Mouse (Mus musculus): ENCODE data around the gene Lhx1.

The Lhx1 gene

DNA sequence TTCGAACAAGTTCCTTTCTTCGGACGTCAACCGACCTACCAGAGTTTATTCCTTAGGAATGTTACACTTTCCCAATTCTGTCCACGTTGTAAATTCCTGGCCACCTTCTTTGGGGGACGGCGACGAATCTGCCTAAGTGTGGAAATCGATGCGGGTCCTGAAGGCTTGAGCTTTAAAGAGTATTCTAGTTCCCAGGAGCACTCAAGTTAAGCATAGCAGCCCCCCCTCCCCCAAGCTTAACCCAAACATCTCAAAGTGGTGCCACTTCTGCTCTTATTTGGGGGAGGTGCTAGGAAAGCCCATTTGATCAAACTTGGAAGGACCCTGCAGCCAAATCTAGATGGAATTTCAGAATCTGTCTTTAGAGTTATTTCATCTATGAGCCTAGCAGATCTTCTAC is 1.1 kb upstream of the Lhx1 start:
- DNase-seq = no peak

DNA sequence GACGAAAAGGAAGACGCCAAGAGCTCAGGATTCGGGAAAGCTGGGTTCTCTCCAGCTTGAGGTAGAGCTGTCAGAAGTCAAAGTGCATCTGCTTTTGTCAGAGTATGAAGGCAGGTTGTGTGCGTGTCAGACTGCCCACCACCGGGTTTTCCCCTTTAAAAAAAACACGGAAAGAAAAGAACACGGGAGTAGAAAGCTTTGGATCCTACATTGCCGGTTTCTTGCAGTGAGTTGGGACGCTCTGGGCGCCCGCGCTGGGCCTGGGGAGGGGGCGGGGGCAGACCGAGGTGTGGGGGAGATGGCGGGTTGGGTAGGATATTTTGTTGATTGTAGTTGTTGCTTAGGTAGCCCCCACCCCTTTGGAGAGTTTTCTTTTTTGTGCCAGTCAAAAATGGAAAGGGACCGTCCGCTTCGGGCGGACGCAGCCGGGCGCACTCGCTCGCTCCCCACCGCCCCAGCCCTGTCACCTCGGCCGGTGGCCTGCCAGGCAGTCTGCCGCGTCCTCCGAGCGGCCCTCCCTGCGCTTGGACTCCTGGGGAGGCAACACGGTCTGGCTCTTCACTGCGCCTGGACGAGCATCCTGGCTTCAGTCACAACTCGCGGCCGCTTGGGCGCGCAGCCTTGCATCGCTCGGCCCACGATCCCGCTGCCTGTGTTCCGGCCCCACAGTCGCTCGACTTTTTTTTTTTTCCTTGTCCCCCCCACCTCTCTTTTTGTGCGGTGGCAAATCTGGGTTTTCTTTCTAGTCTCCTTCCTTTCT is 644 bp downstream of the Lhx1 start:
- peak; percentile 68 for DNase-seq

DNA sequence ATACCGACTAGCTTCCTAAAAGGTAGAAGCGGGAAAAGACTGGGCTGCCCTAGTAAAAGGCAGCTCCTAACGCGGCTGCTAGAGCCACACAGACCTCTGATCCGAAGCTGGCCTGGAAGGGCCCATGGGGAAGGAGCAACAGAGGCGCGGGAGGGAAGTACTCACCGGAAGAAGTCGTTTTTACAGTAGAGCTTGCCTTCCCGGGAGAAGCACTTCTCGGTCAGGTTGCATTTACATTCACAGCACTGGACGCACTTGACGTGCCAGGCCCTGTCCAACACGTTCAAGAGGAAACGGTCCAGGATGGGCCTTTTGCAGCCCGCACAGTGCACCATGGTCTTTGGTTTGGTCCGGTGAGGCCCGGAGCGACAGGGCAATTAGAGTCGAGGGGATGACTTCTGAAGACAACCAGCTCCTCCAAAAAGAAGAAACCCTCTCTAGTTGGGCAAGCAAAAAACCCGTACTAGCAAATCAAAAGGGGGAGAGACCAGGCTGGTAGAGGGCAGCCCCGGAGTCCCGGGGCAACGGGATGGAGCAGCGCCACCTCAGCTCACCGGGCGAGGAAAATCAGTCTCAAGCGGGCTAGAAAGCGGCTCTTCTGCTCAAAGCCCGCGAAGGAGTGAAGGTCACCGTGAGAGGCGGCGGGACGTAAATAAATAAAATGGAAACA is 1.4 kb downstream of the Lhx1 start:
- peak; percentile 49 for DNase-seq

DNA sequence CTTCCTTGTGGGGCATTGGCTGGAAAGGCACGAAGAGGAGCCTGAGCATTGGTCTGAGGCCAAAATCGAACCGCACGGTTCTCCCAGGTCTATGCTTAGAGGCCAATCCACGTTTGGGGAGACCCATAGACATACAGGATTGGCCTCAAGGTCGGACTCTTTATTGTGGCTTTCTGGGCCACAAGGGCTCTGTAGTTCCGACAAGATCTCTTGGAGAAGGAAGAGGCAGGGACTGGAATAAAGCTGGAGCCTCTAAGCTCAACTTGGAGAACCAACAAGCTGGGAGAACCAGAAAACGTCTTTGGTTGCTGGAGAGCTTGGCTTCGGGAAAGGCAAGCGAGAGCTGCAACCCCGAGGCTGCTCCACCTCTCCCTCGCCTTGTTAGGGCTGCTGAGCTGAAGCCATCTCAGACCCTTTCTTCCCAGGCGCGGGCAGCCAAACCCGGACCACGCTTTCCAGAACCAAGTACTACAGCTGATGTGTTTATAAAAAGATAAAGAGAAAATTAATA is 2.0 kb downstream of the Lhx1 start:
- peak; percentile 60 for DNase-seq

DNA sequence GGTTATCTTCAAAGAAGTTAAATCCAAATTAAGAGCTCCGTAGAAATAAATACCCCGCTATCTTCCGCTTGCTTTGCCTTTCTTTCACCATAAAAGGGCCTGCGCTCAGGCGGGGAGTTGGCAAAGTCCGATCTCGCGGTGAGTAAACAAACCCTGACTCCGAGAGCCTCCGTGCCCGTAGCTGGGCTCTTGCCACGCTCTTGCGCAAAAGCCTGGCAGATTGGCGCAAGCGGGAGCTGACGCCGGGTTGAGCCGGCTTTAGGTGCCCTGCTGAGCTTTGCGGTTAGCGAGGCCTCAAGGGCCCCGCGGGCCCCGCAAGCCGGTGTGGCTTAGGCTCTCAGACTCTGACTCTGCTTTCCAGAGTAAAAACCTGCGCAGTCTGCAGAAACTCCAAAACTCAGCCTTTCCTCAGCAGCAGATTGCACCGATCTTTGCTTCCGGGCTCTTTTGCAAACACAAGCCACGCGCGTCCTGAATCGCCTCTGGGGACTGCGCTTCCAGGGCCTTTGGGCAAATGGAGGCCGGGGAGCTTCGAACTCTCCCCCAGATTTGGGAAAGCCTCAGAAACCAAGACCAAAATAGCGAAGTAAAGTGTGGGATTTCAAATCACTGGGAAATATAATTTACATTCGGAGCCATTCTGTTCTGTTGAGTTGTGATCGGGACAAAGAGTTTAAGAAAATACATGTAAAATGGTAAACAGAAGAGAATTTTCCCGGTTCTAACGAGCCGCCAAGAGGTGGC is 2.6 kb downstream of the Lhx1 start:
- DNase-seq = peak; percentile 87

DNA sequence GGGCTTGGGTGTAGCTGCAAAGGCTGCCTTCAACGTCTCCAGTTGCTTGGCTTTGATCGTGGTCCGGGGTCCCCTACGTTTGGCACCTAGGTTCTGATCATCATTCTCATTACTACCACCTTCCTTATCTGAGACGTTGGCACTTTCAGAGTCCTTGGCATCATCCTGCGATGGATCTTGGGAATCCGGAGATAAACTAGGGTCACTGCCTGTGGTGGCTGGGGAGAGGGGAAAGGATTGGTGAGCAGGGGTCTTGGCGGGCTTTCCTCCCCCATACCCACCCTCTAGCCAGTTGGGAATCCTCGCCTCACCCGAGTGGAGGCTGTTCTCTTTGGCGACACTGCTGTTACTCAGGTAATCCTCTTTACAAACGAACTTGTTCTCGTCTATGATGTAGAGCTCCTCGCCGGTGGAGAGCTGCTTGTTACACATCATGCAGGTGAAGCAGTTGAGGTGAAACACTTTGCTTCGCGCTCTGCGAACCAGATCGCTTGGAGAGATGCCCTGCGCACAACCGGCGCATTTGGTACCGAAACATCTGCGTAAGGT is 3.5 kb downstream of the Lhx1 start:
- peak; percentile 39 for DNase-seq

DNA sequence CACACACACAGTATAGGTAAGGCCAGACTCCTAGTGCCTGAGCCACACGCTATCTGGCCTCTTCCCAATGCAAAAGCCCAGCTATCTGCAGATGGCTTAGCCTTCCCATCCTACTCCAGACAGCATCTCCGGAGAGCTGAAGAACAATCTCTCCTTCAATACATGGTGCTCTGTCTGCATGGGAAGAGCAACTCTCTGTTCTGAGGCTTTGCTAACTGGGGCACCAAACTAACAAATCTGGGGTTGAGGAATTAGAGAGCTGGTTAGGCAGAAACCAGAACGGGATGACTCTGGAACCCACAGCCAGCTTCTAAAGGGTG is 4.3 kb downstream of the Lhx1 start:
- DNase-seq = peak; percentile 27

DNA sequence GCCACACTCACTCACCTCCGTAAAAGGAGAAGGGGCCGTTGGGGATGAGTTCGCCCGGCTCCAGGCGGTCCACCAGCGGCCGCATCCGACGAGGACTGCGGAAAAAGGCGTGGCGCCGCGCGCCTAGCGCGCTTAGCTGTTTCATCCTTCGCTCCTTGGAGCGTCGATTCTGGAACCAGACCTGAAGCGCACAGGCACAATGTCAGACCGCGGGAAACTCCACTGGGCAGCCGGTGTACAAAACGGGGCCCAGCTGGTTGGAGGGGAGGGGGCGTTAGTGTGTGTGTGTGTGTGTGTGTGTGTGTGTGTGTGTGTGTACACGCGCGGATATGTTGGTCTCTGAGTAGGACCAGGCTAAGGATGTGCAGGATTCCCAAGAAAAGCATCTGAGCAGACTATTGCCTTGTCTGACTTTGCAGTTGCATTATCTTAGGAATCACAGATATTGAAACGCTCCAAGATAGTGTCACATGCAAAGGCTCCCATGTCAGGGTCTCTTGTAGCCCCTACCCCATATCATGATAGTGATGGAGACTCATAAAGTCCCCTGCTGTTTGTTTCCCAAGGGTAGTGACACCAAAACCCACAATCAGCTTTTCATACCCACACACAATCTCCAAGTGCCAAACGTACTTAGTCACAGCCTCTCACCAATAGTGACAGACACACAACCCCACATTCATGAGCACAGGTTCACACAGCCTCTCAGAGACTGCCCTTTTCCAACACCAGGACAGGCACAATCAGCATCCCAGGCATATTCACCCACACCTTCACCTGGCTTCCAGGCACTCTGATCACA is 4.9 kb downstream of the Lhx1 start:
- DNase-seq = no peak

DNA sequence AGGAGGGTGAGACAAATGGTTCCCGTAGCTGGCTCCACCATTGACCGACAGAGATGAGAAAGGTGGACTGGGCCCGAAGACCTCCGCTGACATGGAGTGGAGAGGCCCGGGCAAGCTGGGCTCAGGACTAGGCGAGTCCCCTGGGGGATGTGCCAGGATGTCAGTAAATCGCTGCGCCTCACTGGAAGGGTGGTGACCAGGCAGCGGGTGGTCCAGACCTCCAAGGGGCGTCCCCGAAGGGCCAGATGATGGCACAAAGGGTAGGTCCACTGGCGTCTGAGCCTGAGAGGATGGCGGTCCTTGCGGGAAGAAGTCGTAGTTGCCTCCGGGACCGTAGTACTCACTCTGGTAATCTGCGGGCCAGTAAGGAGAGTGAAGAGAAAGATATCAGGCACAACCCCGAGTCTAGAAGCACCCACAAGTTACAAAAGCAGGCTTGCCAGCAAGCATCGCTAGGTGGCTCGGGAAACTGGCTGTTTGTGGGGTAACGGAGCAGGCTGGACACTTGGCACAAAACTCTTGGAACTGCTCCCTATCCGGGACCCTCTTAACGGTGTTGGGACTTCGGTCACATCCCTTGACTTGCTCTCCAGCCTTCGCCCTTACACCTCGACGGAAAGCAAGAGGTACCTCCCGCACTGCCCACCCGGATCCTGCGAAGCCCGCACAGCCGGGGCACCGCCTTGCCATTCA is 5.6 kb downstream of the Lhx1 start:
- DNase-seq = peak; percentile 35

DNA sequence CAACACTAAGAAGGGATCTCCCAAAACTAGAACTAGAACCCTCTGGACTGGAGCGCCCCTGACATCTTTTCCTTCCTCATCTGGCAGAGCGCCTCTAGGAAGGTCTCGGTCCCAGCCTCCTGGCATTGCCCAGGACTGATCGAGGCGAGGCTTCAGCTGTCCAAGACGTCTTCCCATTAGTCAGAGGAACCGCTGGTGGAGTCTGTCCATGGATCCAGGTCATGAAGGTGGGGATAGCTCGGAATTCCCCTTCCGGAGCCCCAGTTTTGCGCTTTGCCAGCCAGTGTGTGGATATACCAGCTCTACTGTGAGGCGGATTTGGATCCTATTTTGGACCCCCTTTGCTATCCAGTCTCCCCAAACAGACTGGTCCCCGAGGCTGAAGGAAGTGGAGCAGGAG is 6.3 kb downstream of the Lhx1 start:
- peak; percentile 20 for DNase-seq

DNA sequence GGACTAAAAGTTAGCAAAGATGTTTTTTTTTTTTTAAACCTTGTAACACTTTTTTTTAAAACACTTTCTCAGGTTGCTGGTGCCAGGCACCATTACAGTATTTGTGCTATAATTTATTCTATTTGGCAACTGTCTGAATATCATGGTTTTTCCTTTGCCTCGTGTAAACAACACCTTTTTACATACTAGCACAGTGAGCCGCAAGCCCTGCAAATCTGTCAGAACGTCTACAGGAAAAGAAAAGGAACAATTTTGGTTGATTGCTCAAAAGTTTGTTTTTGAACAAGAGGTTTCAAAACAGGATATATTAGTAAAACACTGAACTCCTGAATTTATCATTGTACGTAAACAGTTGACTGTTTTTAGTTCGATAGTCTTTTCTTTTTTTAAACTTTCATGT is 7.1 kb downstream of the Lhx1 start:
- no peak for DNase-seq

DNA sequence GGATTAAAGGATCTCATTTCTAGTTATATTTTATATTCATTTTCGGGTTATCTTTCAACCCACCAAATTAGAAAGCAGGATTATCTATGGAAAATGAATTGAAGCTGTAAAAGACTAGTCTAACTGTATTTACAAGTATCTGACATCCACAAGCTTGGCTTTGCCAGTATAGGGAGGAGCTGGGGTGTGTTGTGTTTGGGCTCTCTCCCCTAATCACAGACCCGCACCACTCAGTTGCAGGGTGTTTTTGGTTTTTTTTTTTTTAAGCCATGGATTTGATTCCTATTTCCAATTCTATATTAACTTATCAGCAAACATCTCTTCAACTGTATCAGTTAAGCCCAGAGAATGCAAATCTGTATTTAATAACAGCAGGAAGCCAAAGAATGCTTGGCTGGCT is 7.9 kb downstream of the Lhx1 start:
- no peak for DNase-seq

DNA sequence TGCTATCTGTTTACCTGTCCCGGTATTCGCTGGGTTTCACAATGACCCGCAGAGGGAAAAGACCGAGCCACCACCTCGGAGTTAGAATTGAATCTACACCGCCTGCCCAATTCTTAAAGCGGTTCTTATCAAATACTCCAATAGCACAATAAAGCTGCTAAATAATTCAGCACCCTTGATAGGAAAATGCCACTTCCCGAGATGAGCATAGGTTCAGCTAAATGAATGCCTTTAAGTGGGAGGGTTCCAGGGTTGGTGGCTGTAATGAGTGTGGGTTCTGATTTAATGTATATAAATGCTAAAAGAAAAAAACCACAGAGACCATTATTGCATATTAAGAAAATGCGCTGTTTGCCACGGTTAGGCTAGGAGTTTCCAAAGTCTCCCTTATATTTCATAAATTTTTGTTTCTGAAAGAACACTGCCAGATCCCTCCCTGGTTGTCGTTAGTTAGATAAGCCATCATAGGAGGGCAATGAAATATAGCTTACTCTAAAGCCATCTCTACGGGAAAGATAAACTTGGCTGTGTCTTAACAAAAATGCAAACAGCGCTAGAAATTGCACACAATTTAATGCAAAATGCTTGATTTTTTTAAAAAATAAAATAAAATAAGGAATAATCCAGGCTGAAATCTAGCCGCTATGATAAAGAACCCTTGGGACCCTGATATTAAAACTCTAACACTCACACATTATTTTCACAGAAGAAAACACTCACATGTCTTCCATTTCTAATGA is 8.7 kb downstream of the Lhx1 start:
- DNase-seq = no peak

DNA sequence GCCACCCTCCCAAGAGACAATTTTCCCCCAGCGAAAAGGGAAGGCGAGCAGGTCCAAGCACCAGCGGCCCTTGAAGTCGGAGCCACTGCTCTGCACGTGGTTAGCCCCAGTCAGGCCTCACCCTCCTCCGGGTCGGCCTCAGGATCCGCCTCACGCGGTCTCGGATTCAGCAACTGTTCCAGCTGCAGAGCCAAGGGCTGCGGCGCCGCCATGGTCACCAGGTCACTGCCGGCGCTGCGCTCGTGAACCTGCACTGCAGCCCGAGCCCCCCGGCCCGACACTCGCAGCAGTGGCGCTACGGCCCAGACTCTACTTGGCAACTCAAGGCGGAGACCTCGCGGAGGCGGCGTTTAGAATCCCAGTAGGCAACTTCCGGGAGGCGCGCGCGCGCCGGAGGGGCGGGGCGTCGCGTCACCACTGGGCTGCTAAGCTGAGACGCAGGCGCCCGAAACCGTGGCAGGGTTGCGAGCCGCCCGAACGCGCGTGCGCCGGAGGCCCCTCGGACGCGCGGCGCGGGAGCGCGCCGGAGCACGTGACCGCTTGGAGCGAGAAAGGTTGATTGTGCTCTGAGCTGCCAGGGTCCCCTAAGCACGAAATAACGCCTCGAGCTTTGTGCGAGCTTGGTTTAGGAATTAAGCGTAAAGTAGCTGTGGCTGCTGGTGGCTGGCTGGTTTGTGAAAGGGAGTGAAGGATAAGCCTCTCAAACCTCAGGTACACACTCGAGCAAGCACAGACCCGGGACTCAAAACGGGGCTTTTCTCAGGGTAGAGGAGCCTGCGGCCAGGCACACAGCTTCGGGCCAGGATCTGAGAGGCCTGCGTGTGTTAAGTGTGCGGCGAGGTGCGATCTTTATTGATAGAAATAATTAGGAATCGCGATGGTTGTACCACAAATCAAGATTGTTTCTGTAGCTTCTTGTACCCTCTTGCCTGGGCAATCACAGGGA is 11.9 kb downstream of the Lhx1 start, which contains the start of gene Aatf:
Gene Aatf (minus strand): TSS at position 352 of the 946 bp plus-strand sequence.
- peak; percentile 97 for DNase-seq

DNA sequence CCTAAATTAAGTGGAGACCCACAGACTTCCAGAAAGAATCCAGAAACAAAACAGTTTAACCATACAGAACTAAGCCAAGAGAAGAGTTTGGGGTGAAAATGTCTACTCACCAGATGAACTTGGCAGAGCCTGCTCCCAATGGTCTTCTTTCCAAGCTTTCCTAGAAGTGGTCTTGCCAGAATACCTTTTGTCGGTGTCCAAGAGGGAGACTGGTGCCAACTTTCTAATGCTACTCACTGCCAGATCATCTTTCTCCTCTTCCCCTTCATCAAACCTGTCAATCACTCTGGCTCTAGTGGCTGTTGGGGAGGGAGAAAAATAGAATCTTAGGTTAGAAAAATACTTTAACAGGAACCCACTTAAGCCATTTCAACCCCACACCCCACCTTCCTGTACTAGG is 13.3 kb downstream of the Lhx1 start:
- DNase-seq = no peak

DNA sequence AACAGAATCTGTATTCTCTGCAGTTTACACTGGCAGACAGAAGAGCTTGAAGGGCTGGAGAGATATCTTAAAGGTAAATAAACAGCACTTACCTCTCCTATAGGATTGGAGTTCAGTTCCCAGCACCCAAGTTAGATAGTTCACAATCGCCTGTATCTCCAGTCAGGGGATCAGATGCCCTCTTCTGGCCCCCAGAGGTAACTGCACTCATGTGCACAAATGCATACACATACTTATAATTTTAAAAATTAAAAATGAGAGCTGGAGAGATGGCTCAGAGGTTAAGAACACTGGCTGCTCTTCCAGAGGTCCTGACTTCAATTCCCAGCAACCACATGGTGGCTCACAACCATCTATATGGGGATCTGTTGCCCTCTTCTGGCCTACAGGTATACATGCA is 21.0 kb downstream of the Lhx1 start:
- no peak for DNase-seq

DNA sequence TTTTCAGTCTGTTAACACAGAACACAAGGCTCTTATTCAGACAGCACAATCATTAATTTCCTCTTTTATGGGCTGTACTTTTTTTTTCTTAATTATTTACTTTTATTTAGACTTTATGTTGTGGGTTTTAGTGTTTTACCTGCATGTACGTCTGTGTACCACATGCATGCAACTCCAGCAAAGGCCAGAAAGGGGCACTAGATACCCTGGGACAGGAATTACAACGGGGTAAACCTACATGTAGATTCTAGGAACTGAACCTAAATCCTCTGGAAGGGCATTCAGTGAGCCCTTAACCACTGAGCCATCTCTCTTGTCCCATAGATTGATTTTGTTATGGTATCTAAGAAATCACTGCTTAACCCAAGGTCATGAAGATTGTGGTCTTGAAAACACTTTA is 27.4 kb downstream of the Lhx1 start:
- peak; percentile 16 for DNase-seq

DNA sequence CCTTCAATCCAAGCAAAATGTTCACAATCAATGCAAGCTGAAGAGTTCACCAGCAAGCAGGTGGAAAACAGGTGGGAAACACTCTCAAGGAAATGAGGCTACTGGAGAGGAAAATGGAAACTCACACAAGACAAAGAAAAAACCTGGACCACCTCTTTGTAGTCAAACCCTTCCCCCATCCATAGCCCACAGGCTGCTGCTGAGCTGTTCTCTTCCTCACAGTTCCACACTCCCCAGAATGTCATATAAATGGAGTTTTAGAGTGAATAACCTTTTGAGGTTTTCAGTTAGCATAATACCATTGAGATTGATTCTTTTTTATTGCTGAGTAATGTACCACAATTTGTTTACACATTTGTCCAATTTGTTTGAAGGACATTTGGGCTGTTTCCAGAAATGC is 28.4 kb downstream of the Lhx1 start:
- DNase-seq = no peak

DNA sequence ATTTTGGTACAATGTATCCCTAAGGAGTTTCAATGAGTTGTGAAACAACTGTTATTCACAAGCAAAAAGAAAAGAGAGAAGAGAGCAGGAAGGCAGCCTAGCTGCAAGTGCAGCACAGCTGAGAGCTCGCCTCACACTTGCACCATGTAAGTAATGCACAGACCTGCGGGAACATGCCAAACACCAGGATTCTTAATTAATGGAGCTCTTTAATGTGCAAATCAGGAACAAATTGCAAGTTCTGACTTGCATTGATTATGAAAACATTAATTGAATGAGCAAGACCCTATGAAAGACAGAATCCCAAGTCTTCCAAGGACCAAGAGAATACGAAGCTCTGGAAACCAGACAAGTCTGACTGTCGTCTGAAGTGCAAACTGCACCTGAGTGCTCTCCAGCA is 29.6 kb downstream of the Lhx1 start:
- no peak for DNase-seq

DNA sequence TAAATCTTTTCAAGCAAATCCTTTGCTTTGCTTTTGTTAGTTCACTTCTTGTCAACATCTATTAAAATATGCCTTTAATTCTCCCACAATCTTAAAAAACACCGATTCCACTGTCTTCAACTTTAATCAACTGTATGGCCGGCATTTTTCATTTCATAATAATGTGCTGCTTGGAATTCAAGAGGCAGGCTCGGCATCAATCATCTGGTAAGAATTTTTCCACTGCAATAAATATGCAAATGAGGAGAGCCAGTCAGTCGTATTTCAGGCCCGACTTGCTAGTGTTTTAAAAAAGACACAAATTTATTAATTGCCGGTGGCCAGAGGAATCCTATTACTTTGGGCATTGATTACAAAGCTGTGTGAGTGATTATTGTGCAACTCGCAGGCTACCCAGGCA is 43.7 kb downstream of the Lhx1 start:
- DNase-seq = no peak
